Mouse (Mus musculus): ENCODE data around the gene Gper1.

- TF ChIP-seq CTCF (IDR thresholded peaks at IDR 0.05; ENCODE audit: insufficient read depth, low read length) (no peak), POLR2A (IDR thresholded peaks at IDR 0.05; ENCODE audit: borderline replicate concordance, extremely low read depth, low read depth, low read length) (no peak)
Observed at GRCm38 (mm10) chr5:139397359-139397916, 25.5 kb upstream of the Gper1 start.

All from lung, adult 2 months (tissue).